27 mouse cellular contexts compared by ENCODE assay signal in genomic region chr3:32405699-32406098, GRCm38 (mm10).
"Had no signal": no experiment of that assay in that cellular context is flagged by ENCODE, and none has a peak within 500 bp of the region (broad histone marks: within the 10 kb centered on the region; RNA-seq: fewer than 3 reads in every experiment).

No protein-coding gene starts in this region.

- H3K4me2 ChIP-seq: embryonic facial prominence, embryonic 12.5 days; embryonic facial prominence, embryonic 13.5 days; embryonic facial prominence, embryonic 15.5 days; forebrain, embryonic 12.5 days; forebrain, embryonic 13.5 days; forebrain, embryonic 15.5 days had no signal

- ATAC-seq: forebrain, embryonic 13.5 days; forebrain, embryonic 14.5 days; forebrain, embryonic 15.5 days; forebrain, embryonic 16.5 days; forebrain, postnatal 0 days had no signal

- H3K27ac ChIP-seq: embryonic facial prominence, embryonic 10.5 days; embryonic facial prominence, embryonic 12.5 days; embryonic facial prominence, embryonic 13.5 days; embryonic facial prominence, embryonic 15.5 days; forebrain, embryonic 10.5 days; forebrain, embryonic 12.5 days; forebrain, embryonic 13.5 days; forebrain, embryonic 15.5 days had no signal

- DNase-seq: cerebellum, adult 8-10 months; cerebellum, adult 9-10 months; cerebellum, adult 9-11 months; cerebellum, postnatal 10 days; cerebellum, postnatal 14 days; cerebellum, postnatal 25 days; cerebellum, postnatal 36 days; embryo, embryonic 11 days; forebrain, postnatal 0 days; gastrocnemius, adult 2 months; gastrocnemius, postnatal 10 days; gastrocnemius, postnatal 14 days; gastrocnemius, postnatal 25 days; gastrocnemius, postnatal 36 days; heart, adult 18-20 months; heart, adult 2 months had no signal

- H3K9me3 ChIP-seq: embryonic facial prominence, embryonic 10.5 days; embryonic facial prominence, embryonic 12.5 days; embryonic facial prominence, embryonic 13.5 days; embryonic facial prominence, embryonic 15.5 days; forebrain, embryonic 10.5 days; forebrain, embryonic 12.5 days; forebrain, embryonic 13.5 days; forebrain, embryonic 15.5 days had no signal

- H3K27me3 ChIP-seq: embryonic facial prominence, embryonic 12.5 days; embryonic facial prominence, embryonic 13.5 days; embryonic facial prominence, embryonic 15.5 days; forebrain, embryonic 12.5 days; forebrain, embryonic 13.5 days; forebrain, embryonic 15.5 days had no signal

- H3K9ac ChIP-seq: embryonic facial prominence, embryonic 12.5 days; embryonic facial prominence, embryonic 13.5 days; embryonic facial prominence, embryonic 15.5 days; forebrain, embryonic 12.5 days; forebrain, embryonic 13.5 days; forebrain, embryonic 15.5 days; forebrain, postnatal 0 days had no signal

- H3K4me3 ChIP-seq: embryonic facial prominence, embryonic 10.5 days; embryonic facial prominence, embryonic 12.5 days; embryonic facial prominence, embryonic 13.5 days; embryonic facial prominence, embryonic 15.5 days; erythroblast, embryonic 14.5 days; forebrain, embryonic 10.5 days; forebrain, embryonic 12.5 days; forebrain, embryonic 13.5 days; forebrain, embryonic 15.5 days; gastrocnemius, adult 2 months; heart, adult 2 months had no signal

- H3K36me3 ChIP-seq: embryonic facial prominence, embryonic 10.5 days; embryonic facial prominence, embryonic 12.5 days; embryonic facial prominence, embryonic 13.5 days; embryonic facial prominence, embryonic 15.5 days; forebrain, embryonic 10.5 days; forebrain, embryonic 12.5 days; forebrain, embryonic 15.5 days had no signal
